Comparison of ENCODE assay signal across 7 mouse cellular contexts in genomic region chr11:101442127-101442693, GRCm38 (mm10). TPM values are rescaled to one million over a fixed set of nuclear protein-coding genes. Genes with fewer than 3 reads are reported as not detected.
A peak's percentile ranks its signal among the peaks of the same experiment; 100 is the strongest.
DNase-seq lines count a peak whose midpoint lies in the region; ATAC-seq and TF ChIP-seq lines count a peak whose summit lies in the region.

TSS of gene Rpl27 (plus strand) at chr11:101442298.

- no peaks in the 10 kb centered on the region for H3K9me3 ChIP-seq in embryonic facial prominence, embryonic 10.5 days
- H3K9me3 ChIP-seq in intestine, postnatal 0 days (ENCODE audit: control insufficient read depth): no peaks in the 10 kb centered on the region
- no peaks in the 10 kb centered on the region for H3K9me3 ChIP-seq in midbrain, embryonic 12.5 days

- H3K4me2 ChIP-seq in intestine, postnatal 0 days (replicated peaks; ENCODE audit: low read depth): peak within 1 kb of the TSS; percentile 77
- H3K4me2 ChIP-seq in midbrain, embryonic 12.5 days (replicated peaks): peak within 1 kb of the TSS; percentile 98

- H3K36me3 ChIP-seq in embryonic facial prominence, embryonic 10.5 days (replicated peaks): peaks cover 39% of the 10 kb centered on the region
- peaks cover 25% of the 10 kb centered on the region for H3K36me3 ChIP-seq in intestine, postnatal 0 days (ENCODE audit: control insufficient read depth, insufficient read depth)
- H3K36me3 ChIP-seq in midbrain, embryonic 12.5 days: peaks cover 28% of the 10 kb centered on the region
- H3K36me3 ChIP-seq in small intestine, adult 2 months (ENCODE audit: control insufficient read depth, insufficient read depth, low read length): peaks cover 23% of the 10 kb centered on the region

- TF ChIP-seq CTCF in intestine, postnatal 0 days (IDR thresholded peaks at IDR 0.05; ENCODE audit: low read depth): peak; percentile 88
- peak; percentile 74 for TF ChIP-seq CTCF in small intestine, adult 2 months (IDR thresholded peaks at IDR 0.05; ENCODE audit: extremely low read depth, insufficient read length, insufficient replicate concordance, low read depth, low read length)

- peak within 1 kb of the TSS; percentile 98 for H3K27ac ChIP-seq in embryonic facial prominence, embryonic 10.5 days (replicated peaks)
- H3K27ac ChIP-seq in intestine, postnatal 0 days (ENCODE audit: low read depth, low read length): peak within 1 kb of the TSS; percentile 76
- peak within 1 kb of the TSS; percentile 93 for H3K27ac ChIP-seq in midbrain, embryonic 12.5 days (replicated peaks)
- H3K27ac ChIP-seq in small intestine, adult 2 months (ENCODE audit: insufficient read depth, low read depth, low read length): peak within 1 kb of the TSS; percentile 54; the same call in 1 of the 2 replicates

- ATAC-seq in intestine, postnatal 0 days: peak; percentile 98
- peak; percentile 99 for ATAC-seq in midbrain, embryonic 12.5 days (ENCODE audit: low FRiP score, low read depth)

- peak within 1 kb of the TSS; percentile 89 for H3K9ac ChIP-seq in intestine, postnatal 0 days (ENCODE audit: low read depth, low read length)
- peak within 1 kb of the TSS; percentile 94 for H3K9ac ChIP-seq in midbrain, embryonic 12.5 days (replicated peaks)

- intact Hi-C loops in left cerebral cortex, postnatal 4 days (cut with DNase I): no loop called here

- WGBS in embryonic facial prominence, embryonic 10.5 days: under 1% methylated on average over 42 of the region's 42 CpGs
- 0% methylated on average over 42 of the region's 42 CpGs for WGBS in intestine, postnatal 0 days
- WGBS in midbrain, embryonic 12.5 days: under 1% methylated on average over 42 of the region's 42 CpGs
- WGBS in small intestine, adult 2 months: under 1% methylated on average over 42 of the region's 42 CpGs

- H3K4me1 ChIP-seq in embryonic facial prominence, embryonic 10.5 days: peaks cover 20% of the 10 kb centered on the region
- H3K4me1 ChIP-seq in intestine, postnatal 0 days (replicated peaks; ENCODE audit: control insufficient read depth, insufficient read depth, low read length): peaks cover 5% of the 10 kb centered on the region; the same call in 1 of the 2 replicates
- peaks cover 13% of the 10 kb centered on the region for H3K4me1 ChIP-seq in midbrain, embryonic 12.5 days
- H3K4me1 ChIP-seq in small intestine, adult 2 months (ENCODE audit: control insufficient read depth, insufficient read depth, insufficient read length, low read length): peaks cover 3% of the 10 kb centered on the region; the same call in 1 of the 2 replicates

- peak within 1 kb of the TSS; percentile 90 for H3K4me3 ChIP-seq in embryonic facial prominence, embryonic 10.5 days
- H3K4me3 ChIP-seq in intestine, postnatal 0 days (ENCODE audit: low read depth, low read length): peak within 1 kb of the TSS; percentile 80
- H3K4me3 ChIP-seq in midbrain, embryonic 12.5 days: peak within 1 kb of the TSS; percentile 77
- peak within 1 kb of the TSS; percentile 74 for H3K4me3 ChIP-seq in small intestine, adult 2 months (ENCODE audit: low read depth, low read length)

- H3K27me3 ChIP-seq in embryonic facial prominence, embryonic 10.5 days (replicated peaks; ENCODE audit: low read depth, poor library complexity, severe bottlenecking): no peaks in the 10 kb centered on the region
- H3K27me3 ChIP-seq in intestine, postnatal 0 days (replicated peaks; ENCODE audit: control insufficient read depth, insufficient read depth, low read length): no peaks in the 10 kb centered on the region
- H3K27me3 ChIP-seq in midbrain, embryonic 12.5 days: no peaks in the 10 kb centered on the region
- no peaks in the 10 kb centered on the region for H3K27me3 ChIP-seq in small intestine, adult 2 months (ENCODE audit: control insufficient read depth, insufficient read depth, low read length)

- peak; percentile 62; the same call in 1 of the 2 replicates for TF ChIP-seq POLR2A in small intestine, adult 2 months (IDR thresholded peaks at IDR 0.05; ENCODE audit: low read depth, low read length)

- DNase-seq in adrenal gland, postnatal 10 days: peak; percentile 96
- peak; percentile 99 for DNase-seq in embryonic facial prominence, embryonic 10.5 days (ENCODE audit: low spot score)
- peak; percentile 97 for DNase-seq in gonadal fat pad, adult 2 months (ENCODE audit: low read depth)
- DNase-seq in left cerebral cortex, postnatal 4 days: peak; percentile 99

RNA-seq across cellular contexts. Expression of gene Rpl27, which starts in this region (rescaled TPM):
- 10 to 100 TPM; 75.5 to 92.7 TPM for total RNA-seq in adrenal gland, postnatal 10 days (2021)
- 469 and 481 TPM in 2 replicates for polyA plus RNA-seq in embryonic facial prominence, embryonic 10.5 days (2016; fragmentation: Nextera tagmentation; extraction: Ambion mirVana)
- 406 and 583 TPM in 2 replicates for polyA plus RNA-seq in gonadal fat pad, adult 2 months (2012; rRNA removed)
- polyA plus RNA-seq in intestine, postnatal 0 days (2015; fragmentation: Nextera tagmentation; extraction: Ambion mirVana): 240 and 241 TPM in 2 replicates
- total RNA-seq in left cerebral cortex, postnatal 4 days (2021): 10 to 100 TPM; 68.9 to 71.3 TPM
- 310 and 319 TPM in 2 replicates for polyA plus RNA-seq in midbrain, embryonic 12.5 days (2016; fragmentation: Nextera tagmentation; extraction: Ambion mirVana)
- 178 and 244 TPM in 2 replicates for polyA plus RNA-seq in small intestine, adult 2 months (2012; rRNA removed)

Comparison
In these comparisons a context has a peak if more than half of its experiments do, and no peak if none do; other contexts are left out.
1. Peak in every context shown above with its lines: DNase-seq, ATAC-seq, H3K4me3 ChIP-seq and H3K27ac ChIP-seq.